Mouse (Mus musculus) induced T-regulatory cell, adult 2 months (primary cell): ENCODE results near the gene Clstn1.
"Not testable (repeated sequence)": the region's sequence is repeated elsewhere in the genome, so short reads cannot be mapped to it uniquely, and the experiment has no call there.

Experiments used
- DNase-seq: peaks from one replicate; pipeline ENCODE4 v3.0.0-alpha.2; 2012; ENCODE audit warnings: low read depth

Clstn1 gene

DNA sequence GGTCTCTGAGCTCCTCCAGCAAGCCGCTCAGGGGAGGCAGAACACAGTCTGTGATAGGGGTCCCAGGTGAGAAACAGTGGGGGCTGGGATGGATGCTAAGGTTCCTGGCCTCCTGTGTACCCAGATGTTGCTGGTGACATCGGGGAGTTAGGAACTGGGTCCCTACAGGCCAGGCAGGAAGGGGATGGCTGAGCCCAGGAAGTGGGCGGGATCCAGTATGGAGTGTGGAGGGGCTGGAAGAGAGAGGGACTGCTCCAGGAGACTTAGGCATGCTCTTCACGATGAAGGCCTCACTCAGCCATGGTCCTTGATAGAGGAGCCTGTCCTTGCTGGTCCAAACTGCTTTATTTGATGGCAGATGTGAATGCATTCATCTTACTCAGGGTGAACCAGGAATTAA is 13.9 kb downstream of the Clstn1 start:
- DNase-seq = no peak

DNA sequence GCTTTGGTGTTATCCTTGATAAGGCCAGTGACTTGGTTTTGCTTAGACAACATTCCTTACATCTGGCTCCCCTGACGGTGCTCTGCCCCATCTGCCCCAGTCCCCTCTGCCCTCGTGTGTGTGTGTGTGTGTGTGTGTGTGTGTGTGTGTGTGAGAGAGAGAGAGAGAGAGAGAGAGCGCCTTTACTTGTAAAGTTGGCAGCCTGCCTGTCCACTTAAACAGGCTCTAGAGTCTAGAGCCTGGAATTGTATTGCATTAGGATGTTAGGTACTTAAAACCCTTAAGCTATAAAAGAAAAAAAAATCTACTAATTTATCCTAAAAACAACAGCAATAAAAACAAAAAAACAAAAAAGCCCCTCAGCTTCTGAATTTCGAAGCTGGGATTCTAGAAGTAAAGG is 15.2 kb downstream of the Clstn1 start:
- DNase-seq = no peak

DNA sequence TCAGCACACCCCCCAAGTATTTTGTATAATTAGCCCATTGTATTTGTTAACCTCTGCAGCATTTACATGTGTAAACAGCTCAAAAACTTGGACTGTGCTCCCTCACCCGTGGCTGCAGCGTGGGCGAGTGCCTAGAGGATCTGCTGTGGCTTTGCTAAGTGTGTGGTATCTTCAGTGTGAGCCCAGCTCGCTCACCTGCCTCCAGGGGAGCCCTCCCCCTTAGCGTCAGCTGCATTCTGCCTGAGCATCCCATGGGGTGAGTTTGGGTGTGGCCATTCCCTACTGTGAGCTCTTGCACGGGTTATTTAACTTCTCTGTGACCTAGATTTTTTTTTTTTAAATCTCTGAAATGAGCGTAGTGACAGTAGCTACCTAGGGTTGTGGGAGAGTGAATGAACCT is 16.0 kb downstream of the Clstn1 start:
- no peak for DNase-seq

DNA sequence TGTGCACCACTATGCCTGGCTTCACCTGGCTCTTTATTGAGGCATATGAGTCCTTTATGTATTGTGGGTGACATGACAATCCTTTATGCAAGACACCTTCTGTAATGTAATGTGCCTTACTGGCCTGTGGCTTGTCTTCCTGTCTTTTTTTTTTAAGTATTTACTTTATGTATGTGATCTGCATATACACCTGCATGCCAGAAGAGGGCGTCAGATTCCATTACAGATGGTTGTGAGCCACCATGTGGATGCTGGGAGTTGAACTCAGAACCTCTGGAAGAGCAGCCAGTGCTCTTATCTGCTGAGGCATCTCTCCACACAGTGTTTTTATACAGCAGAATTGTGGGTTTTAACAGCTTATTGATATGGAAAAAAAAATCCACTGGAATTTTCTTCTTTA is 17.6 kb downstream of the Clstn1 start:
- no peak for DNase-seq

DNA sequence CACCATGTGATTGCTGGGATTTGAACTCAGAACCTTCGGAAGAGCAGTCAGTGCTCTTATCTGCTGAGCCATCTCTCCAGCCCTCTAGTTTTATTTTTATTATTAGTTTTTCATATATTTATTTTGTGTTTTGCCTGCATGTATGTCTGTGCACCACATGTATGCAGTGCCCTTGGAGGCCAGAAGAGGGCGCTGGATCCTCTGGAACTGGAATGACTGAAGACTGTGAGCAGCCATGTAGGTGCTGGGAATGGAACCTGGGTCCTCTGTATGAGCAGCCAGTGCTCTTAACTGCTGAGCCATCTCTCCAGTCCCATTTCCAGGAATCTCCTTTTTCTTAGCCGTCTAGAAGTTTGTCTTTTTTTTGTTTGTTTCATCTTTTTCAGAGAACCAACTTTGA is 18.2 kb downstream of the Clstn1 start:
- peak; percentile 38 for DNase-seq

DNA sequence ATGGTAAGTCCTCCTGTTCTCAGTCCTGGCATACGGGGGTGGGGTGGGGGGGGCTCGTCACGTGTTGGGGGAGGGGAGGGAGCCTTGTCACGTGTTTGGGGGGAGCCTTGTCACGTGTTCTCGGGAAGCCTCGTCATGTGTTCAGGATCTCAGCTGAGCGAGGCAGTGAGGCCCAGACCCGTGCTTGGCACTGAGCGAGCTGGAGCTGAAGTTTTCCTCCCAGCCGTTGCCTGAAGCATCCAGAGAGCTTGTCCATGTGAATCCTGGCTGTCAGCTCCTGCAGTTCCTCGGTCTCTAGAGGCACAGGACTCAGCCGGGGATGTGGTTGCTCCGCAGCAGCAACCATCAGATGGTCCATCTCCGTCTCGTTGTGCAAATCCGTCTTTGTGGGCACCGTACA is 19.8 kb downstream of the Clstn1 start:
- no peak for DNase-seq

DNA sequence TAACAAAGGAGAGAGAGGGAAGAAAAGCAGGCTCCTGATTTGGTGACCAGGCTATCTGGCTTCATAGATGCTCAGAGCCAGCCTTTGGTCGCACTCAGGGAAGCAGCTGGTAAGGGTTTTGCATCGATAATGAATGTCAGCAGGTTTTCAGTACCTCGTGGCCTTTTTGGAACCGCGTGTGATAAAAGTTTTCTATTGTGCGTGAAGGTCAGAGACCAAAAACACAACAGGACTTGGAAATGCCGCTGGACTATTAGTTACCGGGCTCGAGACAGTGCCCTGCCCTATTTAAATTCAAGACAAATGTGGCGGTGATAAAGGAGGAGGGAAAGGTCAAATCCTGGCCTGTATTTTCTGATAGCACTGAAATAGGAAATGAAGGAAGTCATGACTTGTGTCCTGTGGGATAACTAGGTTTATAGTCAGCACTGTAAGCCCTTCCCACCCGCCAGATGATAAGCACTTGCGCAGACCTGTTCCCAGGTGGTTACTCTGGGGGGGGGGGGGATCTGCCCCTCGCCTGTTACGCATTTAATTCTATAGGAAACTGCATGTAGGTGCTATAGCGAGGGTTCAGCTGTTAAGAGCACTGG is 20.6 kb downstream of the Clstn1 start:
- DNase-seq = no peak

DNA sequence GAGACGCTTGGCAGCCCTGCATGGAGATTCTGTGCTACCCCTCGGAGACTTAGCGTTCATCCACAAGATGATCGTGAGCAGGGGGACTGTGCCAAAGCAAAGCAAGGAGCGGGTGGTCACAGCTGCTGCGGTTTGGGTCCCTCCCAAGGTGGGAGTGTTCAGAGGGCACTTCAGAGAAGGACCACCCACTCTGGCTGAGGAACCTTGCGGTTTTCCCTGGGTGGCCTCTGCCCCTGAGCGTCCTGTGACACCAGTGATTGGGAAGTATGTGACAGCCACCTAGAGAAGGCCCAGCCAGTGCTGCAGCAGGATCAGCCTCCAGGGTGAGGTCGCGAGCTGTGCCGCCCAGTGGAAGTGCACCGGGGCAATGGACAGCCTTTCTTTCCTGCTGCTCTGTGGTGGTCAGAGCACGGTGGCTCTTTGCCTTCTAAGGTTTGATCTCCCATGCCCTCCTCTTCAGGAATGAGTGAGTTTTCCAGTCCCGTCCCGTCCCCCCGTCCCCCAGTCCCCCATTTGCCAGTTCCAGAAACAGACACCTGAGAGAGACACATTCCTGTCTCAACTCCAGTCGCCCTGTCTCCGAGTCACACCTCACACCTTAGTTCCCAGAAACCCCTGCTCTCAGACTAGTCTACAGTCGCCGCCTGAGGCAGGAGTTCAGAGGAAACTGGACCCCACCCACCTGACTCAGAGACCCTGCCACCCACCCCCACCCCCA is 21.5 kb downstream of the Clstn1 start:
- DNase-seq = no peak

DNA sequence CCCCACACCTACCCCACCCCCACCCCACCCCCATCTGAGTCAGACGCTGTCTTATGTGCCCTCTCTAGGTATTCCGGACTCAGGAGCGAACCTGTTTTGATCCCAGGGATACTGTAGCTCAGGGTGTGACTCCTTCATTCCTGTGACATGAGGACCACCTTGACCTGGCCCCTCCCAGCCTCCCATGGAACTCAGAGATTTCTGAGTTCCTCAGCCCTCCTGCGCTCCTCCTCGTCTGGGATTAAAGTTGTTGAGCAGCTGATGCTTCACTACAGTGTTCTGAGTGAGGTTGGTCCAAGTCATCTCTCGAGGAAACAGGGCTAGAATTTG is 22.0 kb downstream of the Clstn1 start:
- no peak for DNase-seq

DNA sequence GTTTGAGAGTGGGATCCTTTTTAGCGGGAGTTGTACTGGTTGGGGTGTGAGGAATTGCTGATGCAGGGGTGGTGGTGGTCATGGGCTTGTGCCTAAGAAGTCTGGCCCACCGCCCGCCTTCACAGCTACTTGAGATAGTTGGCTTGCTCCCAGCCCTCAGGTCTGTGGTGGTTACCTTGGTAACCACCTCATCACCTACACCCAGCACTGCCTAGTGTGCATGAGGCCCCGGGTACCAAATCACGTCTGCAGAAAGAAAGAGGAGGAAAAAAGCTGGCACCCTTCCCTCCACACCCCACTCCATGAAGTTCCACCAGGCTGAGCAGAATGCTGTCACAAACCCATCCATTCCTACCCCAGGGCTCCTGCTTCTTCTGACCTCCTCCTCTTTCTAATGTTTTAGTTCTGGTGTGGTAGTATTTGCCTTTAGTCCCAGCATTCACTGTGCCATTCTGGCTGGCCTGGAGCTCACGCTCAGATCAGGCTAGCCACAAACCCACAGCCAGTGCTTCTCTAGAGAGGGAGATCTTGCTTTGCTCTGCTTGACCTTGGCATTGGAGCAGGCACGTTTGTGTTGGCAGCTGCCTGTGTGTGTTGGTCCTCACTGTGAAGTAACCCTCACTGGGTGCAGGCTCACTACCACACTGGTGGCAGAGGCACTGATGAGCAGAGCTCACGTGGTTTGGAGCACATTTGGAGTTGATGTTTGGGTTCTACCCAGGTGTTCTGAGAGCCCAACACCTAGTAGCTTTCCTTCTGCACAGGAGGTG is 23.2 kb downstream of the Clstn1 start:
- no peak for DNase-seq

DNA sequence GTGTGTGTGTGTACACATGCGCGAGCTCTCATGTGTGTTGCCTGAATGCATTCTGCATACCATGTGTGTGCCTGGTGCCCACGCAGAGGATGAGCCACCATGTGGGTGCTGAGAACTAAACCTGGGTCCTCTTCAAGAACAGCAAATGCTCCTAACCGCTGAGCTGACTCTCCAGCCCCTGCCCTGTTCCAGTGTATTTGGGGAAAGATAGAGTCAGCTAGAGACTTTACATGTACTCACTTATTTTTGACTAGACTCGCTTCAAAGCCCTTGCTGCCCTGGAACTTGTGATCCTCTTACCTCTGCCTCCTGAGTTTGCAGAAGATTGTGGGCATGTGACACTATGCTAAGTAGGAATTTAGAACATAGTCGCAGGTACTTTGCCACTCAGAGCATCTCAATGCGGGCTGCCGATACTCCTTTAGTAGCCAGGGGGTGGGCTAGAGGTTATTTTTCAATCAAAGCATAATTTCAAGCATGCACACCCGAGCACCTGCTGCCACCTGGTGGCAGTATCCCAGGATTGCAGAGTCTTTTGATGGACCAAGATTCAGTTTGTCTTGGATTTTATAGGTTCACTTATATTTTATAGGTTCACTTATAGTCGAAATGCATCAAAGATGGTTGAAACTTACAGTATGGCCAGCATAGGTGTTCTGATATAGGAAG is 25.2 kb downstream of the Clstn1 start:
- DNase-seq = peak; percentile 77

DNA sequence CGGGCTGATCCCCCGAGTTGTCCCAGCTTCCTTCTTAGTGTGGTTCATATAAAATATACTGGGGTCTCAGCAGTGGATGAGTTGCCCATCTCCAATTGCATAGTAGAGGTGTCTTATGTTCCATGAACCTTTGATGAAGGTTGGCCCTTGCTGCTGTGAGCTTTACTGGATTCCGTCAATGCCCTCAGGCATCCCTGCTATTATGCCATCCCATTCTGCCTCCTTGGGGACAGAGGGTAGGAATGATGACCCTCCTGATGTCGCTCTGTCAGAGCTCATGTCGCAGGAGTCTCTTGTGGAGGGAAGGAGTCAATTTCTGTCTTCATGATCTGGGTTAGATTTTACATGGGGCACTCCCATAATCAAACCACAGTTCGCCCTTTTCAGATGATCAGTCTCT is 27.2 kb downstream of the Clstn1 start:
- not testable (repeated sequence) for DNase-seq

DNA sequence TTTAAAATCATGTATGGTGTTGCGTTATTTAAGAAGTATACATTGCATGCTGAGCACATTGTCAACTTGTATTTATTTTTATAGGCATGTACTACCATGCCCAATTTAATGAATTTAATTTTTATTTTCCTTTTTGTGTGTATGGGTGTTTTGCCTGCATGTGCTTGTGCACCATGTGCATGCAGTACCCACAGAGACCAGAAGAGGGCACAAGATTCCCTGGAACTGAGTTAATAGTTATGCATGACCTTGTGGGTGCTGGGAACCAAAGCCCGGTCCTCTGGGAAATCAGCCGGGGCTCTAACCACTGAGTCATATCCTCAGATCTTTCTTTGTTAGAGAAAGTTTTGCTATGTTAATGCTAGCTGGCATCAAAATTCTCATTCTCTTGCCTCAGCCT is 28.6 kb downstream of the Clstn1 start:
- DNase-seq = peak; percentile 45

DNA sequence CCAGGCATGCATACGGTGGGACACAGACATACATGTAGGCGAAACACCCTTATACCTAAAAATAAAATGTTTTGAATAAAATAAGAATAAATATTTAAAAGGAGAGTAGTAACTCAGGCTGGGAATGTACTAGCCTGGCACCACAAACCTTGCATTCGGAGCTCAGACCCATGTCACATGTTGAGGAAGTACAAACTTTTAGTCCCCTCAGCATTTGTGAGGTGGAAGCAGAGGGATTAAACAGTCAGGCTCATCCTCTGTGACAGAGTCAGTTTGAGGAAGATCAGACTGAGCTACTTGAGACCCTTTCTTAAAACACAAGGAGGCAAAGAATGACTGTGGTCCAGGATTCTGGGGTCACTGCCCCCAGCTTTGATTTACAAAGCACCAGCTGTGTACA is 30.7 kb downstream of the Clstn1 start:
- DNase-seq = not testable (repeated sequence)

DNA sequence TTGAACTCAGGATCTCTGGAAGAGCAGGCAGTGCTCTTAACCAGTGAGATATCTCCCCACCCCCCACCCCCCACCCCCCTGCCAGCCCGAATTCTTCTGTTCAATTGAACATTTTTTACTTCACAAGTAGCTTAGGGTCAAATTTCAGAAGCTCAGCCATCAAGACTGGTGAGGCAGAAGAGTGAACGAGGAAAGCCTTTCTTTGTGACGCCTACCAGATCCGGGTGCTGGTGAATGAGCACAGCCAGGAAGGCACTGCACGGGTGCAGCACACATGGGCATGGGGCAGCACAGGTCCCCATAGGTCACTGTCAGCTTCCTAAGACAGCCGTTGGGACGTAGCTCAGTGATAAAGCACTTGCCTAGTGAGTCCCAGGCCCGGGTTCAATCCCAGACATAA is 33.7 kb downstream of the Clstn1 start:
- no peak for DNase-seq

DNA sequence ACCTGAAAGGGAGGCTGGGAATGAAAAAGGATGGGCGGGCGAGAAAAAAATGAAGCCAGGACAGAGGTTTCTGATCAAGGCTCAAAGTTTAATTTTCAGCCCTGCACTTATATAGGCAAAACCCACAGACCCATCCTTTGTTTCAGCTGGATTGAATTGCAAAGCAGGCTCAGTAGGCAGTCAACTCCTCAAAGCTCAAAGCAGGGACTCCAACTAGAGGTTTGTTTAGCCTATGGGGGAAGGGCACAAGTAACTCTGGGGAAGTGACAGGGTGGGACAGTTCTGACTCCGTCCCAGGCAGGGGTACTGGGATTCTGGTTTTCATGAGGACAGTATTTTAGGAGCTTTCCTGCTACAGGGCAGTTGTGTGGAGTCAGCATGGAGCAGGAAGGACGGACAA is 35.0 kb downstream of the Clstn1 start:
- no peak for DNase-seq

DNA sequence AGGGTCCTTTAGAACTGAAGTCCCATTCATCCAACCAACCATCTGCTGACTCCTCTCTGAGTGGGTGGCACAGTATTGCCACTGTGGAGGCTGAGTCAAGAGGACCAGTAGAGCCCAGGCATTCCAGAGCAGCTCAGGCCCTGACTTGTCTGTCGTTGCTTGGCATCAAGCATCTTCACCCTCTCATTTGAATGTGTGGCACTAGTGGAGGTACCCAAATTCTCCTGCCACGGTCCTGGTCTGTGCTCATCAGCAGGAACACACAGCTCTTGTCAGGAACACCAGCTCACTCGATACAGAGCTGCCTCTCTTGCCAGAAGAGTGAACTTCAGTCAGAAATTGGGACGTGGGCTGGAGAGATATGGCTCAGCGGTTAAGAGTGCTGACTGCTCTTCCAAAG is 37.4 kb downstream of the Clstn1 start:
- DNase-seq = no peak

DNA sequence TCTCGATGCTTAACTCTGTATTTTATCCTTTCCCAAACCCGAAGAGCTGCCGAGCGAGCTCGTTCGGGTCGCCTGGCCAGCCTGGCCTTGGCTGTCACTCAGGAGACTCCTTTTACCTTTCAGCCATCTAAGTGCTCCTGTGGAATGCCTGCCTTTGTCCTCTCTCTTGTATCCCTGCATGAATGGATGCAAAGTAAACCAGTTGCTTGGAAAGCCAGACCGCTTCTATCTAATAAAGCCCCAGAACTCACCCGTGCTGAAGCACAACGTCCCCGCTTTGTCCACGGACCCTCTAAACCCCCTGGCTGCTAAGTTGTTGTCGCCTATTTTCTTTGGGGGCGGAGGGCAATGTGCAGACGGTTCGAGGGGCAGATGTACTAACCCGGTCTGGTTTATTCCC is 40.5 kb downstream of the Clstn1 start:
- DNase-seq = no peak

DNA sequence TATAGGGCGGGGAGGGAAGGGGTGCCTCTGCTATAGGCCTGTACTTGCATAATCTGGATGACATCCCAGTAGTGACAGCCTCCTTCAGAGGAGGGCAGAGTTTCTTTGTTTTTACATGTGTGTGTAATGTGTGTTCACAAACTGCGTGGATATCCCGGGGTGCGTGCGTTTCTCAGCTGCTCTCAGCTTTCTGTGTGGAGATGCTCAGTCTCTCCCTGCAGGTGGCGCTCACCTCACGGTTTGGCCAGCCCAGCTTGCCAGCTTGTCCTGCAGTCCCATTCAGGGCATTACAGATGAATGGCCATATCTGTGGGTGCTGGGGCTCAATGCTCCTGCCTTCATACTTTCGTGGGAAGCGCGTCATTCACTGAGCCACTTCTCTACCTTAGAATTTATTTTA is 42.1 kb downstream of the Clstn1 start:
- DNase-seq = peak; percentile 72

DNA sequence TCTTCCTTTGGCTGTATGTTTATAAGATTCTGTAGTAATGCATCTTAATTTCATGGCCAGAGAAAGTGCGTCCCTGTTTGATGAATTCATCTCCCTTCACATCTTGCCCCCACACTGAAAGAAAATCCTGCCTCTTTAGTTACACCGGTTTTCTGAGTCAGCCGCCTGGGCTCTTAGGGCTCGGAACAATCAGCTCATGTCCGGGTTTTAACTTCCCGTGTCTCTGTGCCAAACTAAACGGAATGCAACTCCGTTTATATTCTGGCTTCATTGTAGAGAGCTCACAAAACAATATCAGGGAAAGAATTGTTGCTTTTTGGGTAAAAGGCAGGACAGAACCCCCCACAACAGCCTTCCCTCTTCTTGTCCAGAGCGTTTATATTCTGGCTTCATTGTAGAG is 42.5 kb downstream of the Clstn1 start:
- DNase-seq = no peak

DNA sequence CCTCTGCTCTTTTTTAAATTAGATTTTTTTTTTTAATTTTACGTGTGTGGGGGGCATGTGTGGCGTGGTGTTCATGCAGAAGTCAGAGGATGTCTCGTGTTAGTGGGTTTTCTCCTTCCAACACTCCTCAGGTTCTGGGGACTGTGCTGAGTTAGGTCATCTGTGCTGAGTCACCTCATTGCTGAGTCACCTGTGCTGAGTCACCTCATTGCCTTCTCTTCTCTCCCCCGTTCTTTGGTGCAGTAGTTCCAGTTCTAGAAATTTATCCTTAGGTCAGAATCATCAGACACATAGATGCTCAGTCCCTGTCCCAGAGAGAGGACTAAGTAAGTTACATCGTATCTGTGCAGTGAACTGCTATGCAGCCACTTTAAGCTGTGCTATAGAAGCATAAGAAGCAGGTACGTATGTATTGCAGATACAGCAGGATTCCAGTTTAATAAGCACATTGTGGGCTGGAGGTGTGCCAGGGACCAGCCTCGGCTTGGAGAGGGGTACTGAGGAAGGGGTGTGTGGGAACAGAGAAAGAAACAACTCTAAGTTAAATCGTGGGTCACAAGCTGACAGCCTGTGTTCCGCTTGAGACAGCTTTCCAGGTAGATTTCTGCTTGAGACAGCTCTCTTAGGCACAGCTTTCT is 46.5 kb downstream of the Clstn1 start:
- DNase-seq = no peak

DNA sequence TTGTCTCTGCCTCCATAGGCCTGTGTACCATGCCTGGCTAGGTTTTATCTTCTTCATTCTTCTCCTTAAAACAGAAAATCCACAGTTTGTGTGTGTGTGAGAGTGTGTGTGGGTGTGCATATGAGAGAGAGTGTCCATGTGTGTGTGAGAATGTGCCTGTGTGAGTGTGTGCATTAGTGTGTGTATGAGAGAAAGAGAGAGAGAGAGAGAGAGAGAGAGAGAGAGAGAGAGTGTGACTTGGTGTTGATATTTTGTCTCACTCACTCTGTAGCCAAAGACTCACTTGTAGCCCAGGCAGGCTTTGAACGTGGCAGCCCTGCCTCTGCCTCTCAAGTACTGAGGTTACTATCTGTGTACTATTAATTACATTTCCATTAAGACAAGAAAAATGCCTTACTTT is 47.9 kb downstream of the Clstn1 start:
- no peak for DNase-seq

DNA sequence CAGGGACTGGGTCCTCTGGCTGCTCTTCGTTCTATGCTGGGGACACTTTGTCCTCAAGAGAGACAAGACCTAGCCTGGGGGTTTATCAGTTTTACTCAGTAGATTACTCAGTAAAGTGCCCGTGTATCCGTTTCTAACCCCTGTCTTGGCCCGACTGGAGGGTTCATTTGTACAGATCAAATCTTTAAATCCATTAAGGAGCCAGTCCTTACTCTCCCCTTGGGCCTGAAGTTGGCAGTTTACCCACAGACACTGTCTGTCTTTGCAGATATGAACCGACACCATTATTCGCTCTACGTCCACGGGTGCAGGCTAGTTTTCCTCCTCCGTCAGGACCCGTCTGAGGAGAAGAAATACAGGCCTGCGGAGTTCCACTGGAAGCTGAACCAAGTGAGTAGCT is 48.7 kb downstream of the Clstn1 start:
- DNase-seq = no peak
